Mouse (Mus musculus) fibroblast of lung, adult 2 months (primary cell): ENCODE measurements around the gene Avil.

Source experiments
- DNase-seq: peaks from one replicate; pipeline ENCODE4 v3.0.0-alpha.2; 2011; ENCODE audit warnings: low read depth

Gene Avil

DNA sequence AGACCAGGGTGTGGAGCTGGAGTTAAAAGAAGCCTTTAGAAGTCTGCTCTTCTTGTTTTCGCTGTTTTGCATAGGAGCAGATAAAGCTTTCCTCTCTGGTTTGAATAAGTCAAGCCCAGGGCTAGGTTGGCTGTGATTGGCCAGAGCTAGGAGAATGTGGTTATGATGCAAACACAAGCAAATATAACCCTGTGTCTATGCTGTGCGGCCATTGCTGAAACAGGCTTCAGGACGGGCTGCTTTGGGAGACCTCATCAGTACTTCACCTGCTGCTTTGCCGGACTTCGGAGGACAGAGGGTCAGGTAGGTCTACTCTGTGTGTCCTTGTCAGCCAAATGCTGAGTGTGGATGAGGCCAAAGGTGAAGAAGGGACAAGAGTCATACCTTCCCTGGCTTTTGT lies at the start of gene Avil:
Avil (plus strand) TSS at position 181 of the 400 bp plus-strand sequence.
- no peak for DNase-seq

DNA sequence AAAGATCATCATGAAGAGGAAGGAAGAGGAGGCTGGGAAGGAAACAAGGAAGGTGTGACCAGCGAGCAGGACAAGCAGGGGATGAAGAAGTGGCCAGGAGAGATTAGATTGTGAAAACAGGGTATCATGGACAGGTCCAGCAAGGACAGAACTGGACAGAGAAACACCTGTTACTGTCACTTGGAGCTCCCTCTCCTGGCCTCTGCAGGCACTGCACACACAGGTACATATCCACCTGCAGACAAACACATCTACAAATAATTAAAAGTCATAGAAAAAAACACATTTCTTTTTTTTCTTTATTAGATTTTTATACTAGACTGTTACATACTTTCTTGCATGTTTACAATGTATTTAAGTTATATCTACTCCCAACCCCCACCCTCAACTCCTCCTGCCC lies 48.1 kb upstream of the Avil start:
- DNase-seq, result no peak

DNA sequence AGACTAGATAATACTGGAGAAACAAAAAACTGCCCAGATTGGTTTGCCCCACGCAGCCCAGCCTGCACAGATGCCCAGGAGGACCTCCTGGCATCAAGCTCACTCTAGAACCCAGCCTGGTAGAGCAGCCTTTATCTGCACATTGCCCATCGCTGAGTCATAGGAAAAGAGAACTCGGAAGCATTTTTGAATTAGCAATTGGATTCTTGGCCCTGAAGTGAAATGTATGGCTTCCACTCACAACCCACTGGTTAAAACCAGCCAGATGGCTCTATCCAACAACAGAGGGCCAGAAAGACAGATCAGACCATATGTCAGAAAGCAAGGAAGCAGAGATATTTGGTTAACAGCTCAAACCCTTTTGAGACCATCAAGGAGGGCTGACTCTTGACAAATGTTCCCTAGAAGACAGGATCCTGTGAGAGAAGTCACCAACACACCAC lies 47.5 kb upstream of the Avil start:
- no peak for DNase-seq

DNA sequence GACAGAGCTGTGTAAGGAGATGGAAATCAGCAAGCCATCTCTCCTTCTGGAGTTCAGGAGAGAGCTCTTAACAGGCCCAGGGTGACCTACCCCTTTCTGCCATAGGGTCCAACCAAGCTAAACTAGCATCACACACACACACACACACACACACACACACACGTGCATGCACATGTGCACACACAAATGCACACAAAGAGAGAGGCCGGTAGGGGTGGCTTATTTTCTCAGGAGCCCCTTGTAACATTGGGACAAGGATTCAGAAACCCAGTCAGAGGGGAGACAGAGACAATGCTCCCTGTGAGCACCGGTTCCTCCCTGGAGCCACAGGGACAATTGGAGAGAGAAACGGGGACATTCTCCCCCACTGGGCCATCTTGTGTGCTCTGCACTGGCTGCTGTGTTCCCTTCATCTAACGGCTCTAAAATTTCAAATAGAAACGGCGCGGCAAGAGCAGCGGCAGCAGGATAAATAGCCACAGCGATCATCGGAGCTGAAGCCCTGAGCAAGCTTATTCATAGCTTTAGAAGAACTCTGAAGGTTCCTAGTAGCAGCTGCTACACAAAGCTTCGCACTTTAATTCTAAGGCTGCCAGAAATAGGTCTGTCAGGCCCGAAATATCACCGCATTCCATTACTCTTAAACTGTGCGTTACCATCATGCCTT lies 43.7 kb upstream of the Avil start:
- no peak for DNase-seq

DNA sequence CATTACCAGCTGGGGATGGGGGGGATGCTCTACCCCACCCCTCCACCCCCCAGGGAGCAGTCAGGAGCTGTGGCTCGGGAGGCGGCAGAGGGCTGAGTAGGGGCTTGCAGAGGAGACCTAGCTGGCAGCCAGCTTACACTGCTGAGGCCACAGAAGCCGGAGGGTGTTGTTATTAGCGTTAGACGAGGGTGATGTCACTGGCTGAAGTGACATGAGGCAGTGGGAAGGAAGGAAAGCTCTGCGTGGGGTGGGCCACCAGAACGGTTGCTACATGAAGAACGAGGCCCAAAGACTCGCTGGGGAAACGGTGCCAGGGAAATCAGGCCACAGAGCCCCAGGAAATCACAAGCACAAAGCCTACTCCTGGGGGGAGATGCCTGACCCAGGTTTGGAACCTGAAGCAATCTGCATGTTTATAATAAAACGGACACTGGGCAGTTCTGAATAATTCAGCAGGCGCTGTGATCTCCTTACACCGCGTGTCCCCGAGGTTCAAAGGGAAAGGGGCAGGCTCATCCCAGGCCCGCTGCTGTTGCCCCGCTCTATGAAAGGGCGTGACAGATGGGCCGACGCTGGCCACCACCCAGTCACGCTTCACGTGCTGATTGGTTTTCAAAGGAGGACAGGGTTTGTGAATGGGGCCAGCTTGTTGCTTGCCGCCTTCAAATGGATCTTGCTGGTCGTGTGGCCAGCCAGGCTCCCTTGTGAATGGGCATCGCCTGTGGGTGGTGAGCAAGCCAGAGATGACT lies 43.0 kb upstream of the Avil start:
- no peak for DNase-seq

DNA sequence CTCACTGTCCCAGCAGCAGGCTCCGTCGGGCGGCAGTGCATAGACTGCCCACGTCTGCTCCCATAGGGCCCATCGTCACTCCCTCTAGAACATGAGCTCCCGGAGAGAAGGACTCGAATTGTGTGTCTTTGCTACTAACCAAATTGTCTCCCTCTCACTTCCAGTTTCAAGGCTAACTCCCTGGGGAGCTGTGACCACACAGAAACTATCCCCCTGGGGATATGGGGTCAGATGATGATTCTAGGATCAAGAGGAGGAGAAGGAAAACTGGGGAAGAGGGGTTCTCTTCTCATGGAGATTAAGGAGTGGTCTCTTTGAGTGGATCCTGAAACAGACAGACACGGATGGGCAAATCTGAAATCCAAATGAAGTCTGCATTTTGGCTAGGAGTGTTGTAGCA lies 40.0 kb upstream of the Avil start:
- no peak for DNase-seq

DNA sequence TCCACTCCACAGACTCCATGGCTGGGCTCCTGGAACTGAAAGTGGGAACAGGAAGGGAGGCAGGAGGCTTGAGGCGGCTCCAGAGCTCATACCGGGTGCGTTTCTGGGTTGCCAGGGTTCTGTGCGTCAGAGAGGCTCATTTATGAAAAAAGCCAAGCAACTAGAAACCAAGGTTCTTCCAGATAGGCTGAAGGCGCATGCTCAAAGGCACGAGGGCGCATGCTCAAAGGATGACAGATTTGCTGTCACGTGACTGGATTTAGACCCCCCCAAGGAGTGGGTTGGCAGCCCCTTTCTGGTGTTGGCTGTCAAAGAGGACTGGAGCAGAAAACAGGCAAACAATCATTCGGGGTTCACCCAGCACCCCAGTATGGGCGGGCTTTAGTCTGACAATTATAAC lies 38.8 kb upstream of the Avil start:
- no peak for DNase-seq

DNA sequence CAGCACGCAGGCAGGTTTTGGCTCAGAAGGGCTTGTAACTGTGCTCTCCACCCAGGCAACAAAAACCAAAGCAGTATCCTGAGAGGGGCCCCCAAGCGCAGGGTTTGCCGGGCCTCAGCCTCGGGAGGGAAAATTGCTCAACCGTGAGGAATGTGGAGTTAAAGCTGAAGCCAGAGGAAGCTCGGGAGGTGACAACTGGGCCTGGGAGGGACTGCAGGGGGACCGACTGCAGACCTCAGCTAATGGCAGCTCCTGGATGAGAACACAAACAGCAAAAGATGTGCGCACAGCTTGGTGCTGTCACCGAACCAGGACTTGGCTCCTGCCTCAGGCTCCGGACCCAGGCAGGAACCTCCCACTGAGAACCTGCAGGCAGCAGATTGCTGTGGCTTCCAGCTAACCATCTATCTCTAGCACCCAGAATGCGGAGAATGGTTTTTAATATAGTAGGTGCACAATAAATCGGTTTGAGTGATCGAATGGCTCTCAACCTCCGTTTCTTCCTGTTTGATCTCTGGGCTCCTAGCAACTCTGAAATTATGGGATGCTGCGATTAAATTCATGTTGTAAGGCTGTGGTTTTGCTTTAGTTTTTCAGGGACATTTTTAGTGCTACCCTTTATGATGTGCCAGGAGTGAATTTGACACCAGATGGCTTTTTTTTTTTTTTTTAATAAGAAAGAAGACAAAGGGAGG lies 38.1 kb upstream of the Avil start:
- DNase-seq, result no peak

DNA sequence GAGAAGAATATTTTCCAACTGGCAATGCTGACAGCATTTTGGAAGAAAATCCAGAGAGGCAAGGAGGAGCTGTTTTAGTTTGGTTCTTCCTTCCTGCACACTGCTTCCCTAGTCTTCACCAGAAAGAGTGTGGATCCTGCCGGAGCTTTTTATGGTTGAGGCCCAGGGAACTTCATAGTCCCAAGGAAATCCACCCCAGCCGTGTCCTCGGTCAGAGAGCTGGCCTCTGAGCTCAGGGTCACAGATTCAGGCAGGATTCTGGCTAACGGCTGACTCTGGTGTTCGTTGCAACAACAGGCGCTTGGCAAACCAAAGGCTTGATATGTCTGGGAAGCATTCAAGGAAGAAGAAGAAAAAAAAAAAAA lies 37.6 kb upstream of the Avil start:
- DNase-seq, result no peak

DNA sequence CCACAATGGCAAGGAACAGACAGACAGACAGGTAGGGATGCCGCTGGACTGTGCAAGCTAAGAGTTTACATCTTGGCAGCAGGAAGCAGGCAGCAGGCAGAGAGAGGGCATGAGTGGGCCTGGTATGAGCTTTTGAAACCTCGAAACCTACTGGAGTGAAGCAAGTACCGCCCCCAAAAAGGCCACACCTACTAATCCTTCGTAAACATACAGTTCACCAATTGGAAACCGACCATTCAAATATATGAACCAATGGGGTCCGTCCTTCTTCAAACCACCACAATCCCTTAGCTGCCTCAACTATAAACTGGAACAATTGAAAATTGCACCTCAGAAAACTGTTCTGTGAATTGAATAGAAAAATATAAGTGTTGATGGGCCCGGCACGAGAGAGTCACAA lies 36.7 kb upstream of the Avil start:
- no peak for DNase-seq

DNA sequence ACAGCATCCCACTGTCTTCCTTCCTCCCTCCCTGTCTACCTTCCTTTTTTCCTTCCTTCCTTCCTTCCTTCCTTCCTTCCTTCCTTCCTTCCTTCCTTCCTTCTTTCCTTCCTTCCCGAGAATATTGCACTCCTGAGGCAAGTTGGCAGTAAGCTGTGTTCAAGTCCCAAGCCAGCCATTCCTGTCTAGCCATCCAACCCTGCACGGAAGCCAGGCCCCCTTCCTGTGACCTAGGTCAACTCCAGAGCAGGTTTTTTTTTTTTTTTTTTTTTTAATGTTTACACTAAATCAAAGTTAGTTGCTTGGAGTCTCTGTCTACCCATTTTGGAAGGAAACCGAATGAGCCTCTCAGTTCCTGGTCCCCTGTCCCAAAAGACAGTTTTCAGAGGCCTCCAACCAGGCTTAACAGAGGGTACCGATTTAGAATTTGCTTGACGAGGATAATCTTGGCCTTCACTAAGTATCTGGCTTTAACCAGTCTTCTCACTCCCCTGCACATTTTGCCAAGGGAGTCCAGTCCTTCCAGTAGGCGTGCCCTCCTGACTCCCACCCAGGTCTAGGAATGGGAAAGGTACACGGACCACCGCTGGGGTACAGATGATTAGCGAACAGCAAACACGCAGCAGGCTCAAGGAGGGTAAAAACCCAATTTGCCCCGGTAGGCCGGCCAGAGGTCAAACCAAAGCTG lies 29.0 kb upstream of the Avil start:
- no peak for DNase-seq

DNA sequence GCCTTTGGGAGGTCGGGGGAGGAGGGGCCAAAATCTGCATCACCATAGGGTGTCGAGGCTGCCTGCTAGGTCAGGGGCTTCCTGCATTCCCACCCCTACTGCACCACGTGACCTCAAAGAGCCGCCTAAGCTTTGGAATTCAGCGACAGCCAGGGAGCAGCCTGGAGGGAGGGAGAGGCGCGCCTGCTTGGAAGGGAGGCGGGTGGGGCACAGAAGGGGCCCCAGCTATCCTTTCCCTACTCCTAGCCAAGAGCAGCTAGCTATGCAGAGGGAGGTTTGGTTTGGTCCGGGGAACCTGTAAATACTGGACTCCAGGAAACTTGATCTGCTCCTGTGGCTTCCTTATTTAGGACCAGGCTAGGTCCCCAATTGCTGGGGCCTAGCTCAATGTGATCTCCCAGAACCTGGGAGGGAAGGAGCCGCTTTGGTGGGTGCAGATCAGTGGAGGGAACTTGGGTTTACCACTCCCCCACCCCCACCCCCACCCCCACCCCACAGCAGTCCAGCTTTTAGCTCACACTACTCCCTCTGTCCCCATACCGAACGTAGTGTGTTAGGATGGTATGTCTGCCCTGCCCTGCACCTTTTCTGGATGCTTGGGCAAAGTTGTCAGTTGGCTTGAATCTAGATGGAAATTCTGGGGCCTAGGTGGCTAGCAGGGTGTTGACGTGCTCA lies 28.3 kb upstream of the Avil start:
- no peak for DNase-seq

DNA sequence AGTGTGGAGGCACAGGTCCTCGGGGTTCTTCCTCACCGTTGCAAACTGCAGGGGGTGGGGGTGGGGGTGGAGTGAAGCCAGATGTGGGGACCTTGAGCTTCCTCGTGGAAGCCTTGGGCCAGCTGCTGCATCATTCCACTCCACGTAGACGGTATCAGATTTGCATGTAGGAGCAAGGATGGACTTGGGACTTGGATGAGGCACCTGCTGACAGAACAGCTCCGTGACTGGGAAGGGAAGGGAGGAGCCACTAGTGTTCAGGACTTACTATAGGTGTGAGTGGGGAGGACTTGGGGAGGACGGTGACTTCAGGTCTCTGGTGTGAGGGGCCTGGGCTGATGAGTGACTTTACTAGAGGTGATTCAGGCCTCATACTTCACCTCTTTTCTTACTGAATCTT lies 27.5 kb upstream of the Avil start:
- DNase-seq, result no peak

DNA sequence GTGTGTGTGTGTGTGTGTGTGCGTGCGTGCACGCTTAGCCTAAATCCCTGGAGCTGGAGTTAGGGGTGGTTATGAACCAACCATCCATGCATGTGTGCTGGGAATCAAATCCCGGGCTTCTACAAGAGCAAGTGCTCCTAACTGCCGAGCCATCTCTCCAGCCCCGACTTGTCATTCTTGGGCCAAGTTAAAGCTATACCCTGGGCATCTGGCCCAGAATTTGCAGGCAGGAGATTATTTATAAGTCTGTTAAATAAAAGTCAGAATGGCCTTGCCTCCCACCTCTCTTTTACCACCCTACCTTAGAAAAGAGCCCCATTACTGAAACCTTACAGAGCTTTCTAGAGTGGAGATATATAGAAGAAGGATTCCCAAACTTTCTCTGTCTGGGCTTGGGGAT lies 24.8 kb upstream of the Avil start:
- no peak for DNase-seq

DNA sequence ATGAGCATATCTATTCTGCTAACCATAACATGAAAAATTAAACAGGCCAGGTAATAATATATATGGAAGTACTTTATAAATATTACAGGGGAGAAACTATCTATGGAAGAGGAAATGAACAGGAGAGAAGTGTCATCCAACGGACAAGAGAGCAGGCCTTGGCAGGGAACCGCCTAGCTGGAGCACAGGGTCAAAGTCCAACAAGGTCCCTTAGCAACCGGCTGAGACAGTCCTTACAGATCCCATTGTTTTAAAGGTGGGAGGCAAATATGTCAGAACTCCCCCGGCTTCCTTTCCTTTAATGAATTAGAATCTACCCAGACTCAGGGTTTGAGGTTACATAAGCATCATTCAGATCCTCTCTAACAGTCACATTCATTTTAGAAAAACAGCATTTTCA lies 23.4 kb upstream of the Avil start:
- DNase-seq, result no peak

DNA sequence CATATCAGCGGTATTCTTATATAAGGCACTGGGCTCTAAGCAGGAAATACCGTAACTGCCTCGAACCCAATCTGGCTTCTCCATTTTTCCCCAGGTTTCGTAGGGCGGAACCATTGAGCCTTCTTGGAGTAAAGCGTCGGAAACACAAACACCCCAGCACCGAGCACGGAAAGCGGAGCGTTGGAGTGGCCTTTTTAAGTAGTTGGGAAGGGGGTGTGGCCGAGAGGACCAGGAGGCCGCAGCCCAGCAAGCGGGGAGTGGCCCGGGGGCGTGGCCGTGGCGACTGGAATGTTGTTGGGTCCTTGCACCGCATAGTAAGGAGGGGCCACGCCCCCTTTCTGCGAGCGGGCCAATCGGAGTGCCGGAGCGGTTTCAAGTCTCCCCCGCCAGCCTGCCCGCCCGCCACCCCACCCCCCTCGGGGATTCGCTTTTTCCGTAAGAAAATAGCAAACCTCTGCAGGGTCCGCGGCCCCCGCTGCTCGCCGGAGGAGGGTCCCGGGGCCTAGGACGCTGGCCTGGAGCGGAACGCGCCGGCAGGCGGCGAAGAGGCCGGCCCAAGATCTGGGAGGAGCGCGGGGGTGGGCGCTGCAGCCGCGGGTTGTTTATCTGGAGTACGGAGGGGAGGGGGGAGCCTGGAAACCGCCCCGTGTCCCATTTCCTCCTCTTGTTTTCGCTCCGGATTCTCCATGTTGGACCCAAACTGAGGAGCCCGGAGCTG lies 22.1 kb upstream of the Avil start, which contains the start of gene Ctdsp2:
Ctdsp2 (plus strand) TSS at position 441 of the 718 bp plus-strand sequence.
- DNase-seq, result peak; percentile 97

DNA sequence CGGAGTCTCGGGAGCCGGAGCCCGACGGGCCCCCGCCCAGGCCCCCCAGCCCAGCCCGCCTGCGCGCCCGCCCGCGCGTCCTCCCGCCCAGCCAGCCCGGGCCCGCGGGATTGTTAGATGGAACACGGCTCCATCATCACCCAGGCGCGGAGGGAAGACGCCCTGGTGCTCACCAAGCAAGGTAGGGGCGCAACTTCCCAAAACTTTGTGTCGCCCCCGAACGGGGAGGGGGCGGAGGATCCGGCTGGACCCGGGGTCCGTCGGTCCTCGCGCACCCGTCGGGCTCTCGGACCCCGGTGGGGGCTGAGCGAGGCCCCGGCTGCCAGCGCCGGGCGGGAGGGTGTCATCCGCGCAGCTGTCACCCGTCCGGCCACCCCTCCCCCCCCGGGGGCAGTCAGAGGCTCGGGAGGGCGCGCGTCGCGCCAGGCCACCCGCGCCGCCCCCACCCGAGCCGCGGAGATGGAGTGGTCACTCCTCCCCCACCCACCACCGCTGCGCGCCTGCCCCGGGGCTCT lies 21.3 kb upstream of the Avil start:
- no peak for DNase-seq

DNA sequence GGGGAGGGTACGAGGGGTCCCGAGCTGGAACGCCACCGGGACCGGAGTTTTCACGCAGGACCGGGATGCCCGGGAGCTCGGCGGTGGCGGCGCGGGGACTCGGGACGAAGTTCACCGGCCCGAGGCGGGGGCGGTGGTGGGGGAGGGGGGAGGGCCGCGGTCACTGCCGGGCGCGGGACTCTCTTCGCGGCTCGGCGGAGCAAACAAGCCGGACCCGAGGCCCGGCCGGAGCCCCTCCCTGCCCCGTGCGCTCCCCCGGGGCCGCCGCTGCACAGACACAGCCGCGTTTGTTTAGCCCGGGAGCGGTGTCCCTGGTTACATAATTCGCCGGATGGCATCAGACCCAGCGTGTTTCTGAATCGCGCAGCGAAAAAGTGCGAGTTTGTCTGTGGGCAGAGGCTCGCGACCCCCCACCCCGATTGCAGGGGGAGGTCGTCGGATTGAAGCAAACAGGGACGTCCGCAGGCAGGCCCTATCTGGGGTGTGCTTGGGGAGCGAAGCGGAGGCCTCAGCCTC lies 20.8 kb upstream of the Avil start:
- DNase-seq, result no peak

DNA sequence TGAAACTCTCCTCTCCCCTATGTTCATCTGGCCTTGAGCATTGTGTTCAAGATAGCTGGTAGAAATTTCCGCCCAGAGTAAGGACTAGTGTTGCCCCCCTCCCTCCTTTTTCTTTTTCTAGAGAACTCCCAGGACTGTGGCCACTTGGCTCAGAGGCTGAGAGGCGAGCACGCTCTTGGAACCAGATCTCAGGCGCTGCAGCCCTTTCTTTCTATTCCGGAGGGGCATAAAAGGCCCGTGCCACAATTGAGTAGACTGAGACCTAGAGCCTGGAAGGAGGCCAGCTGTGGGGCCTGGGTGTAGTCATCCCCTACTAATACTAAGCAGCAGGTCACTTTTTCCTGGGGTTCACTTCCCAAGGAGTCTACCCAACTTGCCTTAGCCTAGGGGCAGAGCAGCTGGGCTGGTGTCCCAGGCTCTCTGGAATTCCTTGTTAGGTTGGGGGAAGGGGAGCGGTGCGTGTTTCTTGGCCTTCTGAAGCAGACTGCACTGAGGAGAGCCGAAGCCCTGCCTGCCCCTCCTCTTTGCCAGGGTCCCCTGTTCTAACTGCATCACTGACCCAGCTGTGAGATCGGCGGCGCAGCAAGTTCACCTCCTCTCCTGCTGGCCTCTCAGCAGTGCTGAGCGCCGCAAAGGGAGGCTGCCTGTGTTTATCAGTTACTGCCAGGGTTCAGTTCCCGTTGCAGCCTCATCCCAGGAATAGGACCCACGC lies 20.1 kb upstream of the Avil start:
- DNase-seq, result no peak

DNA sequence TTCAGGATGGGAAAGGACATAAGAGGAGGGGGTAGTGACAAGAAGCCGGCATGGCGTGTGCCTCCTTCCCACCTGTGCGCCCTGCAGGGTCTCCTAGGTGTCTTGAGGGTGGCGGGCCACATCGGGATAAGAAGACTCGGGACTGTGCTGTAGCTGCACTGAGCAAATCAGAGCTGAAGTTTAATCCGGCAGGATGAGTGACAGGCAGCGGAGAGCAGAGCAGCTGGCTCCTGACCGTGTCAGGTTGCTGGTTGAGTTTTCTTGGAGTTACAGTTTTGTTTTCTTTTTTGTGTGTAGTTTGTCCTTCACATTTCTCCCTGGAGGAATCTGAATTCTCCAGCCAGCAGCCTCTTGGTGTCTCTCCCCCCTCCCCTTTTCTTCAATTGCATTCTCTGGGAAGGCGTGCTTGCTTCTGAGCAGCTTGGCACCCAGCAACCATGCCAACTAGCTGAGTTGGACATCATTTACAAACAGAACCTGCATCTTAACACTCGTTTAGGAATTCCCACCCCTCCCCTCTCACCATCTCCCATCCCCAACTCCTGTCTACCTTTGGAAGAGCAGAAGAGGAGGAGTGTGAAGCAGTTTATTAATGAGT lies 19.5 kb upstream of the Avil start:
- DNase-seq, result no peak
